Mouse (Mus musculus) gastrocnemius, adult 8-10 months (tissue): Measurements from ENCODE around the gene Arntl2. TPM values are rescaled to one million over a fixed set of nuclear protein-coding genes. Genes with fewer than 3 reads are reported as not detected.
"Not testable (repeated sequence)": the region's sequence is repeated elsewhere in the genome, so short reads cannot be mapped to it uniquely, and the experiment has no call there.

ENCODE experiments used
- DNase-seq, 2 experiments: peaks; one replicate each; pipeline ENCODE4 v3.0.0; 2022; ENCODE audit warnings: low spot score in 2 of 2
- total RNA-seq, 4 experiments: library from RNA; stranded (reverse); gene quantifications; 2 replicates each; pipeline ENCODE4 v1.2.4; 2022

Gene Arntl2
- total RNA-seq, 4 experiments from 2014 or later: 0.48 to 0.72 (median 0.58) TPM

DNA sequence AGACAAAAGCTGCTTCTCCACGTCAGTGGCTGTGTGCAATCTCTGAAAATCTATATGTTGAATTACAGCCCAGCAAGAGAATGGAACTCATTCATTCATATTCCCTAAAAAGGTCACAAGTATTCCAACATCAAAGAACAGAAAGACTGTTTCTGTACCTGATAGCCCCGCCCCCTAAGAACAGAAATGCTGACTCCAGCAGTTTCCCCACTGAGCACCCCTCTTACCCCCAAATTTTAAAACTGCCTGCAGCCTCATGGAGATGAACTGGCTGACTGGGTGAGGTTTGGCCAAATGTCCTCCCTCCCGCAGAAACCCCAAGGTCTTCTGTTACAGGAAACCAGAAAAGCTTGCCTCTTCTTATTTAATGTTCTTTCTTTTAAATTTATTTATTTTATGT lies 51.5 kb downstream of the Arntl2 start:
- DNase-seq: no peak

DNA sequence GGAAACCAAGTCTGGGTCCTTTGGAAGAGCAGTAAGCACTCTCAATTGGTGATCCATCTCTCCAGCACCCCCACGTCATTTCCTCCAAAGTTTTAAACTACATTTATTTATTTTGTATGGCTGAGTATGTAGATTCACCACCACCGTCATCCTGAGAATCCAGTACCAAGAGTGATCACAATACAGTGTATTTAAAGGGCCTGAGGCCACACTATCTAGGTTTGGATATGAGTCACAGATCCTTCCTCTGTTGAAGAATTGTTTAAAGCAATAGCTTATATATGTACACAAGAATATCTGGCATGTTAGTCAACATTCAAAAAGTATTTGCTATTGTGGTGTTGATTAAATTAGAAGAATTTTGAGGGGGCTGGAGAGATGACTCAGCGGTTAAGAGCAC lies 52.4 kb downstream of the Arntl2 start:
- no peak for DNase-seq

DNA sequence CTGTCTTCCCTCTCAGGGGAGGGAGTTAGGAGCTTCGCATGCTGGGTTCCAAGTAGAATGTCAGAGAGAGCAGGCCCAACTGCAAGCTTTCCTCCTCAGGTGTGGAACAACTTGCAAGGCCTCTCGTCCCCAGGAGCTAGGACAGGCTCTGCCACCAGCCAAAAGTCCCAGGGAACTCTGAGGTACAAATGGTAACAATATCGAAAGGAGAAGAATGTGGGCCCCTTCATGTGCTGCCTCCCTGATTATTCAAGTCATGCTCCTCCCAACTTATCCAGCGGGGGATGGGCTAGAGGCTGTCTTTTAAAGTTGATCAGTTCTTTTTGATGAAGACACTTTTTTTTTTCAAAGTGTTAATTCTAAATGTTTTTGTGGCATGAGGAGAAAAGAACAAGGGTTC lies 54.2 kb downstream of the Arntl2 start, which contains the start of gene Smco2:
TSS of gene Smco2 (plus strand) at position 55 of the 400 bp plus-strand sequence.
- DNase-seq: no peak

DNA sequence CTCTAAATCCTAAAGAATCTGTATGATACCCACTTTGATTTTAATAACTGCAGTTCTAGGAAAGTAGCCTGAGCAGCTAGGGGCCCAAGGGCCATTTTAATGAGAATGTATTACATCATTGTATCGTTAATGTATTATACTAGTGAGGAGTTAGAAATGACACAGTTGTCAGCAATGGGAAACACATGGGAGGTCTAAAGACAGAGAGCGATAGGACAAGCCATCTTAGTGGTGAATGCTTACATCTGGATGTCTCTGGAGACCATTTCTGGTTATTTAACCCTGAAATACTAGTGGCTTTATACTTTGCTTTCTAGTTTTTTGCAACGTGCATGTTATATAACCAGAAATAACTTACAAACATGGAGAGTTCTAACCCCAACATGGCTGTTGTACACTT lies 56.1 kb downstream of the Arntl2 start:
- no peak for DNase-seq

DNA sequence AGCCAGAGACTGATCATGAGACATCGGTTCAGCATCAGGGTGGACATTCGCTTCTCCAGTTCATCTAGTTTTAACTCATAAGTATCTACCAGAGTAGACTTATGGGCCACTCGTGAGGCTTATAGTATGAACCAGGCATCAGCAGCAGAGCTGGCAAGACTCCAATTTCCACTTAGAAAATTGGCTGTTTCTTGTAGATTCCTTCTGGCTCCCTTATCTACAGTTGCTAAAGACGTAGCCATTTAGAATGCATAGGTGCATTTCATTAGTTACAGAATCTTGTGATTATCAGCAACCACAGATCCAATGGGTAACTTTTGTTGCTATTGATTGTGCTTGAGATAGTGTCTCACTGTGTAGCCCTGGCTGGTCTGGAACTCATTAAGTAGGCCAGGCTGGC lies 56.9 kb downstream of the Arntl2 start:
- no peak for DNase-seq

DNA sequence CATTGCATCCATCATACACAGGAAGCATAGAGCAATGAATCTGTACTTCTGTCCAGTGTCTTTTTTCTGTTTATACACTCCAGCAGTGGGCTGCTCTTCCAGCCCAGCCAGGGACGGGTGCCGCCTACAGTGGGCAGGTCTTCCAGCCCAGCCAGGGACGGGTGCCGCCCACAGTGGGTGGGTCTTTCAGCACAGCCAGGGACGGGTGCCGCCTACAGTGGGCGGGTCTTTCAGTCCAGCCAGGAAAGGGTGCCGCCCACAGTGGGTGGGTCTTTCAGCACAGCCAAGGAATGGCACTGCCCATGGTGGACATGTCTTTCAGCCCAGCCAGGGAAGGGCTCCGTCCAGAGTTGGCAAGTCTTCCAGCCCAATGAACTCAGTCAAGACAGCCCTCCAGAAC lies 59.3 kb downstream of the Arntl2 start:
- DNase-seq: no peak

DNA sequence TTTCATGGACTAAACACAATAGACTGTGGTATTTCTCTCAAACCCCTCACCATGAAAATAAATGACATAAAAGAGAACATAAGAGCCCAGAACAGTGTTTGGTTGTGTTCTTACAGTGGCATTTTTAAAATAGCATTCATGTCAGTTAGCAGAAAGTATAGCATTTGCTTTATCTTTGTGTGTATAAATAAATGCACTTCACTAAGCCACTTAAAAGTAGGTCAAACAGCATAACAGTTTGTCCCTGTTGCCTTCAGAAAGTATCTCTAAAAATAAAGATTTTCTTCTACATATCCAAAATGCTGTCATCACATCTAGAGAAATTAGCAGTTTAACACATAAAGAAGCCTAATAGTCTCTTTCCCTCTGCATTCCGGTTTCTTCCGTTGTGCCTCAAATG lies 61.5 kb downstream of the Arntl2 start:
- DNase-seq: no peak

DNA sequence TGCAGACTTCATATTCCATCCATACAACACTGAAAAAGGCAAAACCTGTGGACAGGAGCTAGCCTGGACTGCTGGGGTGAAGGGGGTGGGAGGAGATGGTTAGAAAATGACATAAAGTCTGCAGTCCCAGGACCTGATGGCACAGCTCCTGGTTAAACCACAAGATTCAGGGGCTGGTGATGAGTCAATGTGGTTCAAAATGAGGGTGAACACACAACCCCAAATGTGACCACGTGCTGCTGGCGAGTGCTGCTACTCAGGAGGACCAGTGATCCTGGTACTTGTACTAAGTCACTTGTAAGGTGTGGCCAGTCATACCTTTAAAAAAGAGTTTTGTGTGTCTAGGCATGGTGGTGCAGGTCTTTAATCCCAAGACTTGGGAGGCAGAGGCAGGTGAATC lies 67.3 kb downstream of the Arntl2 start:
- no peak for DNase-seq

DNA sequence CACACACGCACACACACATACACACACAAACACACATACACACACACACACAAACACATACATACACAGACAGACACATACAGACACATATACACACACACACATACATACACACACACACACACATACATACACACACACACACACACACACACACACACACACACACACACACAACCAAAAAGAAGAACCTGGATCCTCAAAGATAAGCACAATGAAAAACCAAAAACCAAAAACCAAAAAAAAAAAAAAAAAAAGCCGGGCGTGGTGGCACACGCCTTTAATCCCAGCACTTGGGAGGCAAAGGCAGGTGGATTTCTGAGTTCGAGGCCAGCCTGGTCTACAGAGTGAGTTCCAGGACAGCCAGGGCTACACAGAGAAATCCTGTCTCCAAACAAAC lies 68.5 kb downstream of the Arntl2 start:
- DNase-seq: not testable (repeated sequence)

DNA sequence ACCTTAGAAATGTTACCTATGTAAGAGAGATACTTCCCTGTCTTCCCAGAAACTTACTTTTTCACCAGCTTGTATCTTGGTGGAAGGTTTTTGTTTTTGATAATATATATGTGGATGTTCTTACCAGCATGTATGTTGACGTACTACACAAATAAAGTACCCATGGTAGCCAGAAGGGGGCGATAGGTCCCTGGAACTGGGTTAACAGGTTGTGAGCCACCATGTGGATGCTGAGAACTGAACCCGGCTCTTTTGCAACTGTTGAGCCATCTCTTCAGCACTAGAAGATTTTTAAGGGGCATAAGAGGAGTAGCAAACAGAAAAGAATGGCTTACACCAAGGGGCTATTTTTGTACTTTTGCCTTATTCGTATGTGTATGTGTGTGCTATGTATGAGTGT lies 69.8 kb downstream of the Arntl2 start:
- no peak for DNase-seq

DNA sequence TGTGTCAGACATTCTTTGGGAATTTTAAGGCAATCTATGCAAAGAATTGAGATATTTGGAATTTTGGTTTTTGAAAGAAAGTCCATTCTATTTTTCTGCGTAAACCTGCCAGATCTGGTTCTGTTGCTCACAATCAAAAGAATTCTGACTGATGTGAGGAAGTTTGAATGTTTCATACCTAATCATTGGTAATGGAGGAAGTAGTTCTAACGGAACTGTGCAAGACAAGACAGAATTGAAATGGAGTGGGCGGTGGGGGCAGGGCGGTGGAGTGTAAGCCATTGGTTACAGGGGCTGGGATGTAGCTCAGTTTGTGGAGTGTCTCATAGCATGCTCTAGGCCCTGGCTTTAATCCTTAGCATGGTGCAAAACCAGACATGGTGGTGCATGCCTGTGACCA lies 76.1 kb downstream of the Arntl2 start:
- DNase-seq: no peak

DNA sequence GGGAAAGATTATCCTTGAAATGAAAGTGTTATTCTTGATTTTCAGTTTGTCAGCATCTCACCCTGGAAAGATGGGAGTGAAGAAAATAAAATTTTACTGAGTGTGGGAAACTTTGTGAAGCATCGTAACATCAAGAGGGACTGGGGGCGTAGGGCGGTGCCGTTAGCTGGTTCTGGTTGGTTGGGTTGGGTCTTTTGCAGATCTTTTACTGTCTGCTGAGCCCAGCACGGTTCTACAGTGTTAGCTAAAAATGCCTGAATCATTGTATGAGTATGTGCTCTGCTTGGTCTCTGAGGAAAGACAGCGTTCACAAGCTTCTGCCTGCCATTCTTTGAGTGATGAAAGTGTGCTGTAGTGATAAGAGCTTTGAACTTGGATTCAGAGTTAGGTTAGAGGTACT lies 78.6 kb downstream of the Arntl2 start:
- DNase-seq: no peak

DNA sequence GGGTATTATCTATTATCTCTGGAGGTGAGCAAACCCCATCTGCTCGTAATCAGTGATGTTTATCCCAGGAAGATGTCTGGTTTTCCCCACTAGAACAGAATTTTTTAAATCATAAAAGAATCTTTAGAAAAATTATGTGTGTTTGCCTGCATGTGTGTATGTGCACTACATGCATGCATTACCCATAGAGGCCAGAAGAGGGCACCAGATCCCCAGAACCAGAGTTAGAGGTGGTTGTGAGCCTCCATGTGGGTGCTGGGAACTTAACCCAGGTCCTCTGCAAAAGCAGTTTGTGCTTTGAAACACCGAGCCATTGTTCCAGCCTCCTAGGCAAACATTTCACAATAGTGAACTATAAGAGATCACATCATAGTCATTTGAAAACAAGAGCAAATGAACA lies 81.0 kb downstream of the Arntl2 start:
- no peak for DNase-seq

DNA sequence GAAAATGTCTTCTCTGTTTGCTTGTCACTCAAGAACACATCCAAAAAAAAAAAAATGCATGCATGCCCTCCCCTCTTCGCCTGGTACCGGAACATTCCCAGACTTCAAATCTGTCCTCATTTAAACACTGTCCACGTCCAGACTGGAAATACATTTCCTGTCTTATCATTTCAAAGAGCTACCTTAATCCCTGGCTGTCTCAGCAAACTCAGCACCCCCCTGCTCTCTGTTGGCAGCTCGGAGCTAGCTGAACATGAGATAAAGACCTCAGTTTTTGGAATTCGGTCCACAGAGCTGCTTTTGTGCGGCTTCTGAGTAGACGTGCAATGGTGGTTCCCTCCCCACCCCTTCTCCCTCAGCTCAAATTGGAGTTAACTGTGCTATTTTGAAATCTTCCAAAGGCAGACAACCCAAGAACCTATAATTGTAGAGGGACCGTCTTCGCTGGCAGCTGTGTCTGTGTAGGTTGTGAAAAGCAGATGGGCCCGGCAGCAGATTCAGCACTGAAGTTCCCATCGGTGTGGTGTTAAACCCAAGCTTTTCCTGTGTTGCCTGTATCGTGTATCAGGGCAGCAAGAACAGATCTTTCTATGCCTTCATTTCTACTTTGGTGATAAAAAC lies 81.7 kb downstream of the Arntl2 start:
- DNase-seq: no peak

DNA sequence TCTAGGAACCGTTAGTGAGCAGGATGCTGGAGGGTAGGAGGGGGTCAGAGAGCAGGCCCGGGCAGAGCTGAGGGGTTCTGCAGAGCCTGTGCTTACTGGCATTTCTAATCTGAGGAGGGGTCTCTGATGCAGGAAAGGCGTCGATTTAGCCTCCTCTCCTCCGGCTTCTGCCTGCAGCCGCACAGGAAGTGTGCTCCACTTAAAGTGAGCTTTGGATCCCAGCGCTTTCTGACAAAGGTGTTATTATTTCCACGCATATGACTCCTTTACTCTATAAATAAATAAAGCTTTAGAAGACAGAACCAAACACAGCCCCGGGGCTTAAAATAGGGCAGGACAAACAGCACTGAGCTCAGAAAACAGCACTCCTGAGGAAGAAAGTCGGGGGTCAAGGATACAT lies 83.1 kb downstream of the Arntl2 start:
- no peak for DNase-seq

DNA sequence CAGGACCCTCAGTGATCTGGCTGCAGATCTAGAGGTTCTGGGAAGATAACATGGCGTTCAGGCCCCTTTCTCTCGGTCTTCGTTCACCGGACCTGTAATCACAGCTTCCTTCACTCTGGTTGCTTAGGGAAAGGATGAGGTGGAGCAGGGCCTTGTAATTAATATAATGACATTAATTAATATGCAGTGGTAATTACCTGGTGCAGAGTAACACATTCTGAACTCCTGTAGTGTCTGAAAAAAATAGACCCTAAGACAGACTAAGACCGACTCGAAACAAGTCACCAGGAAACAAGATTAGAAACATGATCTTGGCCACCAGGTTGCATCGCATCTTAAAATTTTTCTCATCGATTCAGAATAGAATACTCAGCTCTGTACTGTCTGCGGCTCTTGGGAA lies 84.0 kb downstream of the Arntl2 start:
- no peak for DNase-seq

DNA sequence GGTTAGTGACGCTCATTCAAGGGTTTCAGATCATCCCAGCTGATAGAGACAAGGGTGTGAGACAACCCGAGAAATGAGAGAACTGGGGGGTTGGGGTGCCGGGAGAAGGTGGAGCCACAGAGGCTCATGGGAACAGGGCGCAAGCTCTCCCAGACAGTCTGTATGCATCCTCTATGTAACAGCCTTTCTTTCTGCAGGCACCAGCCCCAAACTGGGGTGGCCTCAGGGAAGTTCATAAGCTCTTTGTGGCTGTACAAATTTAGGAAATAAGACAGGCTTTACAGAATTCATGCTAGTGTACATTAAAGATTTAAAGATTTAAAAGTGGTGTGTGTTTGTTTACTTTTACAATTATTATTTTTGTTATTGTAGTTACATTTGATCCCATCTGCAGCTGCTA lies 84.4 kb downstream of the Arntl2 start:
- no peak for DNase-seq

DNA sequence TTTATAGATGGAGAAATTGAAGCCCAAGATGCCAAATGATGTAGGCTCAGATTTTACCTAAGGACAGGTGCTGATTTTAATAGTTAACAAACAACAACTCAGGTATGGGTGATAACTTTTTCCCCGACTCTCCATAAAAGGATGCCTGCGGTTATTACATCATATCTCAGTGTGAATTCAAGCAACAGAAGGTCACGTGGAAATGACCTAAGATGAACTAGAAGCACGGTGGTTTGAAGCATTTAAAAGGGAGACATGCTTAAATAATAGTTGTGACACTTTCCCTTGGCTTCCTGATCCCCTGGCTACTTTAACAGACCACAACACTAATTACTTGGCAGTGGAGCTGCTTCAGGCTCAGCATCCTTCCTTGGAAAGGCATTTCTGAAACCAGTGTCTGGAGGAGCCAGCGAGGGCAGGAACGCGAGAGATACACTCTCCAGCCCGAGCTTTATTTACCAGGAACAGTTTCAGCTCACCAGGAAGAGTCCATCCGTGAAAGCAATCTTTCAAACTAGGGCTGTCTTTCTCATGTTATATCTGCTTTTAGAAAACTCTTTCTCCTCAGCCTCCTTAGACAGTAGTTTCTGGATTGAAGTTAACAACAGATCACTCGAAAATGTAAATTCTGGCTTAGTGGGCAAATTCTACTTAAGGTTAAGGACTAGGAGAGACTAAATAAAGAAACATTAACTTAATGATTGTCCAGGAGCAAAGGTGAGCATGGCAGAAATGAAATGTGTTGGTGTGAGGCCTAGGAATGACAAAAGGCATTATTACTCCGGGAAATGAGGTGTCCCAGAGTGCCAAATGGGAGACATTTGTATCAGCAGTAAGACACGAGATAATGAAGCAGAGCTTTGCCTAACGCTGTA lies 86.3 kb downstream of the Arntl2 start:
- no peak for DNase-seq

Other genes starting within 250 kb of the Arntl2 start
- gene Fgfr1op2, start 218.9 kb upstream of the Arntl2 start, total RNA-seq: 10 to 100 TPM; 51.1 to 60.5 (median 55.3) TPM
- gene Ints13, start 218.2 kb upstream of the Arntl2 start, total RNA-seq: 10 to 100 TPM in 3 of 4 experiments, 1 to 10 TPM in 1; 8.8 to 12.1 (median 11.4) TPM
- gene Med21, start 153.5 kb upstream of the Arntl2 start, total RNA-seq: 10 to 100 TPM; 33.9 to 40.1 (median 35.6) TPM
- 1 to 10 TPM; 5.0 to 6.3 (median 5.6) TPM for gene Tm7sf3, start 153.2 kb upstream of the Arntl2 start, total RNA-seq
- 10 to 100 TPM in 2 of 4 experiments, 1 to 10 TPM in 2; 8.0 to 11.2 (median 10.3) TPM for gene Stk38l, start 71.1 kb upstream of the Arntl2 start, total RNA-seq
- gene Smco2, start 54.0 kb downstream of the Arntl2 start, total RNA-seq: not detected
- 10 to 100 TPM; 45.6 to 62.4 (median 55.7) TPM for gene Ppfibp1, start 92.4 kb downstream of the Arntl2 start, total RNA-seq
- gene 1700034J05Rik, start 158.4 kb downstream of the Arntl2 start, total RNA-seq: not detected
- gene Rep15, start 236.5 kb downstream of the Arntl2 start, total RNA-seq: under 1 TPM; 0.34 to 0.68 (median 0.51) TPM
- gene Mrps35, start 246.7 kb downstream of the Arntl2 start, total RNA-seq: 10 to 100 TPM; 27.0 to 41.8 (median 39.7) TPM